Mouse (Mus musculus) brain, adult 2 months (tissue): ENCODE measurements around the gene Cntn4.

ENCODE experiments used
- DNase-seq: peaks from one replicate; pipeline ENCODE4 v3.0.0; 2011; ENCODE audit warnings: low read depth, low spot score

Gene Cntn4

GRCm38 (mm10) chr6:106078071-106078603, 400.7 kb downstream of the Cntn4 start:
- peak; percentile 16 for DNase-seq

- no peak for DNase-seq
These were observed 401.2 kb downstream of the Cntn4 start for GRCm38 (mm10) chr6:106078629-106079028.

GRCm38 (mm10) chr6:106097856-106098255, 420.4 kb downstream of the Cntn4 start:
- no peak for DNase-seq

- peak; percentile 81 for DNase-seq
These were observed 441.1 kb downstream of the Cntn4 start for GRCm38 (mm10) chr6:106118523-106119081.

GRCm38 (mm10) chr6:106153530-106153929, 476.1 kb downstream of the Cntn4 start:
- peak; percentile 11 for DNase-seq

- DNase-seq, result no peak
These were observed 477.9 kb downstream of the Cntn4 start for GRCm38 (mm10) chr6:106155362-106155761.

- DNase-seq, result peak; percentile 80
These were observed 500.1 kb downstream of the Cntn4 start for GRCm38 (mm10) chr6:106177546-106177945.

GRCm38 (mm10) chr6:106181596-106181995, 504.1 kb downstream of the Cntn4 start:
- peak; percentile 35 for DNase-seq

GRCm38 (mm10) chr6:106200974-106201373, 523.5 kb downstream of the Cntn4 start:
- no peak for DNase-seq

GRCm38 (mm10) chr6:106207401-106207800, 529.9 kb downstream of the Cntn4 start:
- peak; percentile 18 for DNase-seq

GRCm38 (mm10) chr6:106213071-106213470, 535.6 kb downstream of the Cntn4 start:
- peak; percentile 81 for DNase-seq

- DNase-seq, result peak; percentile 30
These were observed 559.8 kb downstream of the Cntn4 start for GRCm38 (mm10) chr6:106237046-106237948.

- DNase-seq, result no peak
These were observed 564.1 kb downstream of the Cntn4 start for GRCm38 (mm10) chr6:106241553-106241952.

- peak; percentile 63 for DNase-seq
These were observed 585.9 kb downstream of the Cntn4 start for GRCm38 (mm10) chr6:106263396-106263795.

- DNase-seq, result no peak
These were observed 588.0 kb downstream of the Cntn4 start for GRCm38 (mm10) chr6:106265487-106265886.

- DNase-seq, result peak; percentile 59
These were observed 588.8 kb downstream of the Cntn4 start for GRCm38 (mm10) chr6:106266304-106266703.

- no peak for DNase-seq
These were observed 591.3 kb downstream of the Cntn4 start for GRCm38 (mm10) chr6:106268723-106269122.

GRCm38 (mm10) chr6:106277139-106277538, 599.7 kb downstream of the Cntn4 start:
- no peak for DNase-seq

- peak; percentile 78 for DNase-seq
These were observed 604.2 kb downstream of the Cntn4 start for GRCm38 (mm10) chr6:106281621-106282020.

- no peak for DNase-seq
These were observed 606.4 kb downstream of the Cntn4 start for GRCm38 (mm10) chr6:106283815-106284214.

- peak; percentile 63 for DNase-seq
These were observed 622.0 kb downstream of the Cntn4 start for GRCm38 (mm10) chr6:106299451-106299850.

GRCm38 (mm10) chr6:106300179-106300578, 622.7 kb downstream of the Cntn4 start:
- peak; percentile 78 for DNase-seq

- DNase-seq, result no peak
These were observed 625.0 kb downstream of the Cntn4 start for GRCm38 (mm10) chr6:106302435-106302834.
